Mouse (Mus musculus) cerebellum, postnatal 25 days (tissue): ENCODE measurements around the gene Acp7.

ENCODE experiments used
- DNase-seq, 2 experiments: peaks; one replicate each; pipeline ENCODE4 v3.0.0; 2021; ENCODE audit warnings: mixed read lengths in 2 of 2

The Acp7 gene

GRCm38 (mm10) chr7:28601029-28601428, 30.1 kb downstream of the Acp7 start:
- DNase-seq, result peak; percentile 82 to 86

- no peak for DNase-seq
These were observed 32.2 kb downstream of the Acp7 start for GRCm38 (mm10) chr7:28598951-28599350.

GRCm38 (mm10) chr7:28597642-28598446, 33.3 kb downstream of the Acp7 start, which contains the start of the genes Samd4b and Pak4:
Samd4b (minus strand) TSS chr7:28598144.
Pak4 (minus strand) TSS chr7:28598185.
- DNase-seq, result peak; percentile 99 to 100

GRCm38 (mm10) chr7:28597277-28597570, 33.9 kb downstream of the Acp7 start:
- no peak for DNase-seq

- no peak for DNase-seq
These were observed 34.5 kb downstream of the Acp7 start for GRCm38 (mm10) chr7:28596436-28597276.

GRCm38 (mm10) chr7:28595751-28596435, 35.2 kb downstream of the Acp7 start:
- no peak for DNase-seq

GRCm38 (mm10) chr7:28593206-28594111, 37.7 kb downstream of the Acp7 start:
- no peak for DNase-seq

GRCm38 (mm10) chr7:28591862-28592261, 39.3 kb downstream of the Acp7 start:
- no peak for DNase-seq

GRCm38 (mm10) chr7:28587644-28588043, 43.5 kb downstream of the Acp7 start:
- no peak for DNase-seq

GRCm38 (mm10) chr7:28586663-28587411, 44.3 kb downstream of the Acp7 start:
- no peak for DNase-seq

- no peak for DNase-seq
These were observed 46.1 kb downstream of the Acp7 start for GRCm38 (mm10) chr7:28585001-28585400.

- no peak for DNase-seq
These were observed 46.7 kb downstream of the Acp7 start for GRCm38 (mm10) chr7:28584468-28584867.

GRCm38 (mm10) chr7:28583570-28584344, 47.4 kb downstream of the Acp7 start:
- DNase-seq, result no peak

GRCm38 (mm10) chr7:28582841-28583240, 48.3 kb downstream of the Acp7 start:
- no peak for DNase-seq

- no peak for DNase-seq
These were observed 49.4 kb downstream of the Acp7 start for GRCm38 (mm10) chr7:28581721-28582120.

- DNase-seq, result no peak
These were observed 51.3 kb downstream of the Acp7 start for GRCm38 (mm10) chr7:28579826-28580225.

- no peak for DNase-seq
These were observed 52.5 kb downstream of the Acp7 start for GRCm38 (mm10) chr7:28578543-28579053.

GRCm38 (mm10) chr7:28577826-28578542, 53.1 kb downstream of the Acp7 start:
- peak; percentile 38 to 55 for DNase-seq

- peak; percentile 42 to 63 for DNase-seq
These were observed 54.7 kb downstream of the Acp7 start for GRCm38 (mm10) chr7:28576271-28576914.
